Mouse (Mus musculus): Measurements from ENCODE around the gene Ppm1e. TPM values are rescaled to one million over a fixed set of nuclear protein-coding genes. Genes with fewer than 3 reads are reported as not detected.

Ppm1e gene
- total RNA-seq (2014; rRNA removed), result 60.1 and 65.9 TPM in 2 replicates
- 17.1 and 18.6 TPM in 2 replicates for polyA plus RNA-seq (2015; fragmentation: Nextera tagmentation; extraction: Ambion mirVana)

- no peaks in the 10 kb centered on the region for H3K4me1 ChIP-seq (ENCODE audit: insufficient read depth, low read length)
- no peaks in the 10 kb centered on the region for H3K27me3 ChIP-seq (ENCODE audit: insufficient read depth, low read length)
- H3K27ac ChIP-seq, result peak within 1 kb of the TSS; percentile 86
- DNase-seq (ENCODE audit: low spot score) (peak; percentile 95), ATAC-seq (peak; percentile 97)
- under 1% methylated on average over 80 of the region's 104 CpGs for WGBS
- H3K4me3 ChIP-seq (ENCODE audit: low read length), result peak within 1 kb of the TSS; percentile 95
- H3K9me3 ChIP-seq (ENCODE audit: low read length), result no peaks in the 10 kb centered on the region
- no peaks in the 10 kb centered on the region for H3K36me3 ChIP-seq (ENCODE audit: insufficient read depth, low read length)
- peak within 1 kb of the TSS; percentile 71 for H3K4me2 ChIP-seq (ENCODE audit: low read depth, low read length)
- no peak for TF ChIP-seq CTCF (IDR thresholded peaks at IDR 0.05; ENCODE audit: low read depth)
- peak within 1 kb of the TSS; percentile 91 for H3K9ac ChIP-seq (replicated peaks; ENCODE audit: low read length)
Measured at GRCm38 (mm10) chr11:87358331-87359261, at the start of gene Ppm1e. Gene Ppm1e (minus strand): TSS chr11:87359023.

- Histone ChIP-seq H3K9me3 (ENCODE audit: low read length) (no peaks in the 10 kb centered on the region), H3K4me3 (ENCODE audit: low read length) (peak within 1 kb of the TSS; percentile 69), H3K4me2 (ENCODE audit: low read depth, low read length) (peak within 1 kb of the TSS; percentile 63), H3K27ac (peak within 1 kb of the TSS; percentile 88), H3K4me1 (ENCODE audit: insufficient read depth, low read length) (no peaks in the 10 kb centered on the region), H3K36me3 (ENCODE audit: insufficient read depth, low read length) (no peaks in the 10 kb centered on the region), H3K27me3 (ENCODE audit: insufficient read depth, low read length) (no peaks in the 10 kb centered on the region), H3K9ac (replicated peaks; ENCODE audit: low read length) (peak within 1 kb of the TSS; percentile 73)
- ATAC-seq, result no peak; the same call in 1 of the 2 replicates
- no peak for TF ChIP-seq CTCF (IDR thresholded peaks at IDR 0.05; ENCODE audit: low read depth)
- no peak for DNase-seq (ENCODE audit: low spot score)
- WGBS, result 77% methylated on average over 27 of the region's 27 CpGs
Measured at GRCm38 (mm10) chr11:87404876-87405275, 46.1 kb upstream of the Ppm1e start, which contains the start of the genes Rad51c and Tex14. Gene Rad51c (minus strand): TSS chr11:87404954. Gene Tex14 (plus strand): TSS chr11:87405065.

DNA sequence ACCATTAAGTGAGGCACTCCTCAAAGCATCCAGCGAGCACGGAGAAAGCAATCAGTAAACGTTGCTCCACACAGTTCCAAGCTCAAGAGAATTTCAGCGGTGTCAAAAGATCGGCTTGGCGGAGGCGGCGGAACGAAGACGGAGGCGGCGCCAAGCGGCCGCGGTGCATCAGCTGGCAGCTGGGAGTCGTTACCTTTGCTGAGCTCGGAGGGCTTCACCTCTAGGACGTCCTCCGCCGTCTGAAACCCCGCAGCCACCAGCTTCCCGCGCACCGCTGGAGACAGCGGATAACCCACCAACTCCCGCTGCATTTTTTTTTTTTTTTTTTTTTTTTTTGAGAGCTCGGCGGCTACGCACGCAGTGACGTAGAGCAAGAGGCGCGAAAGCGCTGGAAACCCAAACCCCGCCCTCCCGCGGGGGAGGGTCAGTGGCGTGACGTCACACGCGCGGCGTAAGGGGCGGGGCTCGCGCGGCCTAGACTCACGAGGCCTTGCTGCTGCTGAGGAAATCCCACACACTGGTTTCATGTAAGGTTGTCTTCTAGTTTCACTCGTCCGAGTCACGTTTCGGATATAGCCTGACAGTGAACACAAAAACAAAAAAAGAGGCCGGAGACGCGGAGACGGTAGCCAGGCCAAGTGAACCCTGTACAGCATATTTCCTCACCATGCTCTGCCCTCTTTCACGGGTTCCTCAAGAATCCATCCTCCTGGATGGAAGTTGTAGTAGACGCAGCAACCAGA lies 45.5 kb upstream of the Ppm1e start:
- ATAC-seq, result peak; percentile 99
- TF ChIP-seq CTCF (IDR thresholded peaks at IDR 0.05; ENCODE audit: low read depth), result peak; percentile 32
- H3K9ac ChIP-seq (replicated peaks; ENCODE audit: low read length), result peak overlapping the region; percentile 73
- H3K4me3 ChIP-seq (ENCODE audit: low read length), result peak overlapping the region; percentile 69
- H3K4me2 ChIP-seq (ENCODE audit: low read depth, low read length), result peak overlapping the region; percentile 63
- no peaks in the 10 kb centered on the region for H3K9me3 ChIP-seq (ENCODE audit: low read length)
- 2% methylated on average over 58 of the region's 58 CpGs for WGBS
- H3K36me3 ChIP-seq (ENCODE audit: insufficient read depth, low read length), result no peaks in the 10 kb centered on the region
- H3K27me3 ChIP-seq (ENCODE audit: insufficient read depth, low read length), result no peaks in the 10 kb centered on the region
- H3K27ac ChIP-seq, result peak overlapping the region; percentile 88
- DNase-seq (ENCODE audit: low spot score), result peak; percentile 98
- no peaks in the 10 kb centered on the region for H3K4me1 ChIP-seq (ENCODE audit: insufficient read depth, low read length)

- Histone ChIP-seq H3K36me3 (ENCODE audit: insufficient read depth, low read length) (no peaks in the 10 kb centered on the region), H3K4me1 (ENCODE audit: insufficient read depth, low read length) (no peaks in the 10 kb centered on the region), H3K27ac (no peak overlapping the region), H3K4me2 (ENCODE audit: low read depth, low read length) (no peak overlapping the region), H3K9me3 (ENCODE audit: low read length) (no peaks in the 10 kb centered on the region), H3K4me3 (ENCODE audit: low read length) (no peak overlapping the region), H3K27me3 (ENCODE audit: insufficient read depth, low read length) (no peaks in the 10 kb centered on the region), H3K9ac (replicated peaks; ENCODE audit: low read length) (no peak overlapping the region)
- DNase-seq (ENCODE audit: low spot score) (no peak), ATAC-seq (no peak)
- peak; percentile 21 for TF ChIP-seq CTCF (IDR thresholded peaks at IDR 0.05; ENCODE audit: low read depth)
- 93% methylated on average over 2 of the region's 2 CpGs for WGBS
Measured at GRCm38 (mm10) chr11:87398402-87398801, 39.6 kb upstream of the Ppm1e start.

GRCm38 (mm10) chr11:87393855-87394254 lies 35.0 kb upstream of the Ppm1e start:
- Histone ChIP-seq H3K4me3 (ENCODE audit: low read length) (no peak overlapping the region), H3K4me2 (ENCODE audit: low read depth, low read length) (no peak overlapping the region), H3K36me3 (ENCODE audit: insufficient read depth, low read length) (no peaks in the 10 kb centered on the region), H3K4me1 (ENCODE audit: insufficient read depth, low read length) (no peaks in the 10 kb centered on the region), H3K27me3 (ENCODE audit: insufficient read depth, low read length) (no peaks in the 10 kb centered on the region), H3K9me3 (ENCODE audit: low read length) (no peaks in the 10 kb centered on the region), H3K9ac (replicated peaks; ENCODE audit: low read length) (no peak overlapping the region), H3K27ac (no peak overlapping the region)
- 24% methylated on average over 1 of the region's 1 CpGs for WGBS
- ATAC-seq (no peak), DNase-seq (ENCODE audit: low spot score) (peak; percentile 75)
- TF ChIP-seq CTCF (IDR thresholded peaks at IDR 0.05; ENCODE audit: low read depth), result peak; percentile 87

DNA sequence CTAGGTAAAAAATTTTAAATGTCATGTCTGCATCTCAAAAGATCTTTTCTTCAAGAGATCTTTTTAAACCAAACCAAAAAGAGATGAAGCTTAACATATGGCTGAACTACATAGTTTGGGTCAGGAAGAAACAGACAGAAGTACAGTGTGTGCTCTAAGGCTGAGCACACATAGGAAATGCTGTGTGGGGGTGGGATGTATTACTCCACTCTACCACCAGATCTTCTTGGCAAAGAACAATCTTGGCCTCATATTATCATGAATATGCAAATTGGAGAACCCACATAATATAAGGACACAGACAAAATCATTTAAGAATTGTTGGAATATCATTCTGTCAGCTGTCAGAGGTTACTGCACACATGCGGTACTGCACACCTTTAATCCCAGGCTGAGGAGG lies 26.9 kb upstream of the Ppm1e start:
- no peak overlapping the region for H3K4me3 ChIP-seq (ENCODE audit: low read length)
- H3K4me2 ChIP-seq (ENCODE audit: low read depth, low read length), result no peak overlapping the region
- DNase-seq (ENCODE audit: low spot score) (no peak), ATAC-seq (no peak)
- 97% methylated on average over 1 of the region's 1 CpGs for WGBS
- no peaks in the 10 kb centered on the region for H3K4me1 ChIP-seq (ENCODE audit: insufficient read depth, low read length)
- no peaks in the 10 kb centered on the region for H3K27me3 ChIP-seq (ENCODE audit: insufficient read depth, low read length)
- H3K9me3 ChIP-seq (ENCODE audit: low read length), result no peaks in the 10 kb centered on the region
- no peaks in the 10 kb centered on the region for H3K36me3 ChIP-seq (ENCODE audit: insufficient read depth, low read length)
- no peak overlapping the region for H3K27ac ChIP-seq
- TF ChIP-seq CTCF (IDR thresholded peaks at IDR 0.05; ENCODE audit: low read depth), result no peak
- no peak overlapping the region for H3K9ac ChIP-seq (replicated peaks; ENCODE audit: low read length)
